Mouse (Mus musculus) forebrain, embryonic 16.5 days (tissue): Measurements from ENCODE around the gene Otud7b. TPM values are rescaled to one million over a fixed set of nuclear protein-coding genes. Genes with fewer than 3 reads are reported as not detected.
"Not testable (repeated sequence)": the region's sequence is repeated elsewhere in the genome, so short reads cannot be mapped to it uniquely, and the experiment has no call there.

Experiments used
- ATAC-seq: fragments of 200-750 bp; cut with Nextera tagmentation; 2 replicates; pipeline ENCODE4 v1.8.0; 2017; ENCODE audit warnings: mild to moderate bottlenecking, moderate library complexity
- H3K27ac ChIP-seq: fragments of 300-500 bp; sonication (generic); 2 replicates; pipeline ENCODE4 v1.5.1; 2014; ENCODE audit warnings: low read length, control low read depth
- H3K27me3 ChIP-seq: fragments of 300-500 bp; sonication (generic); replicated peaks from 2 replicates; pipeline ENCODE4 v1.6.1; 2014; ENCODE audit warnings: low read length; ENCODE audit not compliant: control insufficient read depth, insufficient read depth
- H3K36me3 ChIP-seq: fragments of 300-500 bp; sonication (generic); 2 replicates; pipeline ENCODE4 v1.6.1; 2014; ENCODE audit not compliant: control insufficient read depth, insufficient read depth
- H3K4me1 ChIP-seq: fragments of 300-500 bp; sonication (generic); replicated peaks from 2 replicates; pipeline ENCODE4 v1.6.1; 2014; ENCODE audit warnings: low read length; ENCODE audit not compliant: control insufficient read depth, insufficient read depth
- H3K4me2 ChIP-seq: fragments of 300-500 bp; sonication (generic); 2 replicates; pipeline ENCODE4 v1.6.1; 2014; ENCODE audit warnings: mild to moderate bottlenecking, low read length, control low read depth
- H3K4me3 ChIP-seq: fragments of 300-500 bp; sonication (generic); replicated peaks from 2 replicates; pipeline ENCODE4 v1.5.1; 2014; ENCODE audit warnings: mild to moderate bottlenecking, low read length, control low read depth
- H3K9ac ChIP-seq: fragments of 300-500 bp; sonication (generic); replicated peaks from 2 replicates; pipeline ENCODE4 v1.6.1; 2014; ENCODE audit warnings: low read depth, low read length, control low read depth
- H3K9me3 ChIP-seq: fragments of 300-500 bp; sonication (generic); 2 replicates; pipeline ENCODE4 v1.6.1; 2016; ENCODE audit warnings: low read length; ENCODE audit not compliant: control insufficient read depth
- WGBS: fragments of 180-500 bp; shearing (Covaris S2); extraction: QIAGEN DNeasy Blood & Tissue Kit; methylation state at CpG from one replicate; pipeline ENCODE4 v1.1.7; 2014; 5-methylcytosine and 5-hydroxymethylcytosine counted together
- polyA plus RNA-seq: library from polyadenylated mRNA; unstranded; fragments of >200 nt; fragmentation: Nextera tagmentation; extraction: Ambion mirVana; gene quantifications from 2 replicates; pipeline ENCODE4 v1.2.1, GENCODE M21; 2015

Otud7b gene
- polyA plus RNA-seq, 1 experiment from 2014 or later, result 8.8 TPM

DNA sequence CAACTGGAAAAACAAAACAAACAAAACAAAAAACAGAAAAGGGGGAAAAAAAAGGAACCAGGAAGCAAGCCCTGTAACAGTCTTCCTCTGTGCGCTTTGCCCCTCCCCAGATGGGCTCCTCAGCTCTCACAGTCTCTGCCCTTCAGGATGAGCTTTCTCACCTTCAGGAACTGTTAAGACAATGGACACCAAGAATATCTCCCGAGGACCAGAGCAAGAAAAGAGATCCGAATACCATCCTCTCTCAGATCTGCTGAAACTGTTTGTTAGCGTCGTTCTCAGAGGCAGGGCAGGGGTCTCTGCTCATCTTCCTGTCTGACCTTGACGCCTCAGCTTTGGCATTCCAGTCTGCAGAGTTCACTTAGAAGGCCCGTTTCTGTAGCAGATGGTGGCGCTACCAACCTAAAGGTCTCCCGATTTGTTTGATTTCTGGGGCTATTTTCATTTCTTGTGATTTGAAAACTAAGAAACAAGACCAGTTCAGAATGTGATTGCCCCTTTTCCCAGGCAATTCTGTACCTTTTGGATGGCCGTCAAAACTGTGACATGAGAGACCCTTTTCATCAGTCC, 66.7 kb downstream of the Otud7b start:
- Histone ChIP-seq H3K36me3 (peaks cover 6% of the 10 kb centered on the region; the same call in 1 of the 2 replicates), H3K9ac (peak overlapping the region; percentile 92), H3K4me1 (peaks cover 35% of the 10 kb centered on the region), H3K27me3 (no peaks in the 10 kb centered on the region), H3K4me2 (peak overlapping the region; percentile 93), H3K27ac (peak overlapping the region; percentile 100), H3K9me3 (no peaks in the 10 kb centered on the region), H3K4me3 (peak overlapping the region; percentile 71)
- no peak for ATAC-seq
- WGBS, result 73% methylated on average over 10 of the region's 10 CpGs

DNA sequence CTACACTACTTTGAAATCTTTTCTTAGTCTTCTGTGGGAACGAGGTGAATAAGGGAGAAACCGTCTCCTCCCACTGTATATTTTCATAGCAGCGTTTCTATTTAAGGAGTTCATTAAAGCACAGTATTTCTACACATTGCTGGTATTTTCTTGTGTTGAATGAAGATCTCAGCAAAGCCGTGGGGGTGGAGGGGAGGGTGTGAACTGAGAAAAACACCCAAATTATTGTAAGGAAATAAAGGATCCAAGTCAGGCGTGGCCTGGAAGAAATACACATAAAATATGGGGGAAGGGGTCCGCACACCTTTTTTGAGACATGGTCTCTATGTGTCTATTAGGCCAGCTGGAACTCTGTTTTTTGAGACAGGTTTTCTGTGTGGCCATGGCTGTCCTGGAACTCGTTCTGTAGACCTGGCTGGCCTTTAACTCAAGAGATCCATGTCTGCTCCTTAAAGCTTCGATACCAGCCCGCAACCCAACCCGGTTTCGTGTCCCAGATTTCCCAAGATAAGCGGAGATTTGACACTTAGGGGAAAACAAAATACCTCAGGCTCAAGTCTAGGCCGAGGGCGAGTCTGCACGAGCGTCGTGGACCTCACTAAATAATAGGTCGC, 67.4 kb downstream of the Otud7b start:
- Histone ChIP-seq H3K9ac (peak overlapping the region; percentile 92), H3K27ac (peak overlapping the region; percentile 100), H3K4me2 (peak overlapping the region; percentile 93), H3K36me3 (peaks cover 6% of the 10 kb centered on the region; the same call in 1 of the 2 replicates), H3K4me3 (peak overlapping the region; percentile 71), H3K9me3 (no peaks in the 10 kb centered on the region), H3K27me3 (no peaks in the 10 kb centered on the region), H3K4me1 (peaks cover 35% of the 10 kb centered on the region)
- ATAC-seq, result peak; percentile 9
- WGBS, result 16% methylated on average over 18 of the region's 18 CpGs

DNA sequence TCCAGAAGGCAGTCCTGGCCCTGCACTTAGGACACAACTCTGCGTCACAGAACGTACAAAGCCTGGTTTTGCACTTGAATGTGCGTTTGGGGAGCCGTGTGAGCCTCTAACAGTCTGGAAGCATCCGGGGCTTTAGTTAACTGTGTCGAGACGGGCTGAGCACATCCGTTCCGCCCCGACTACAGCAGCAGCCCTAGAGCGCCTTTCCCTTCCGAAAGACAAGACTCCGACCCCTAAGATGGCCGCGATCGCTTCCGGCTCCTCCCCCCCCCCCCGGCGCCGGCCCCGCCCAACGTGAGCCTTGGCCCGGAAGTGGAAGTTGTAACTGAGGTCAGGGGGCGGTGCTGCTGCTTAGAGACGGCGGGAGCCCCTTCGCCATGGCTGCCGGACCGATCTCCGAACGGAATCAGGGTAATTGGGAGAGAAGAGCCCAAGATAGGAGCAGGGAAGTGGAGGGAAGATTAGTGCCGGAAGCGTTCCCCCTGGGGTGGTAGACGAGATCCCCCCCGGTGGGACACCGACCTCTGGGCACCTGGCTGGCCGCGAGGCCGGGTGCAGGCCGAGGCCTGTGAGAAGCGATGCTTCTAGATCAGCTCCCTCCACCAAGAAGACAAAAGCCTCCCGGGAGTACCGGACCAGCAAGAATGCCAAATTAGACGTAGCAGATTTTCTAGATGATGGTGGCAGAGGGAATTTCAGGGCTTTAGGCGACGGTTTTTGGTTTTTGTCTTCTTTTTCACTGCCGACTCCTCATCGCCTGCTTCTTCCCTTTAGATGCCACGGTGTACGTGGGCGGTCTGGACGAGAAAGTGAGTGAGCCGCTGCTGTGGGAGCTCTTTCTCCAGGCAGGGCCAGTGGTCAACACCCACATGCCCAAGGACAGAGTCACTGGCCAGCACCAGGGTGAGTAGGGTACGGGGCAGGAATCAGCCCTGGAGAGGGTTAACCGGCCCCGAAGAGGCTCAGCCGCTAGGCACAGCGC, 68.2 kb downstream of the Otud7b start, which contains the start of gene Sf3b4:
Gene Sf3b4 (plus strand): TSS at position 136 of the 982 bp plus-strand sequence.
- H3K9ac ChIP-seq, result peak within 1 kb of the TSS; percentile 92
- H3K9me3 ChIP-seq, result no peaks in the 10 kb centered on the region
- H3K36me3 ChIP-seq, result peaks cover 6% of the 10 kb centered on the region; the same call in 1 of the 2 replicates
- H3K4me2 ChIP-seq, result peak within 1 kb of the TSS; percentile 98
- WGBS, result under 1% methylated on average over 55 of the region's 58 CpGs
- peak; percentile 95 for ATAC-seq
- H3K27ac ChIP-seq, result peak within 1 kb of the TSS; percentile 100
- peak within 1 kb of the TSS; percentile 71 for H3K4me3 ChIP-seq
- peaks cover 35% of the 10 kb centered on the region for H3K4me1 ChIP-seq
- H3K27me3 ChIP-seq, result no peaks in the 10 kb centered on the region

DNA sequence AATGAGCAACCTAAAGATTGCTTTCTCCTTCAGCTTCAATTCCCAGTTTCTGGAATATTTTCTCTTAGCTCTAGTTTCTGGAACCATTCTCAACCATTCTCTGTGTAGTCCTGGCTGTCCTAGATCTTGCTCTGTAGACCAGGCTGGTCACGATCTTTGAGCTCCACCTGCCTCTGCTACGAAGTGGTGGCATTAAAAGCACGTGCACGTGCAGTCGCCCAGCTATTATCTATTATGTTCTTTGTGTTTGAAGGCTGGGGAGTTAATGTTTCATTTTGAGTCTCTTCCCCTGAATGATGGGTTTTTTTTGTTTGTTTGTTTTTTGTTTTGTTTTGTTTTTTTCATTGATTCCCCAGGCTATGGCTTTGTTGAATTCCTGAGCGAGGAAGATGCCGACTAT, 68.9 kb downstream of the Otud7b start:
- H3K4me2 ChIP-seq, result peak overlapping the region; percentile 98
- peaks cover 9% of the 10 kb centered on the region for H3K36me3 ChIP-seq
- H3K4me3 ChIP-seq, result peak overlapping the region; percentile 71
- H3K27ac ChIP-seq, result no peak overlapping the region
- no peaks in the 10 kb centered on the region for H3K9me3 ChIP-seq
- WGBS, result 34% methylated on average over 7 of the region's 7 CpGs
- peak overlapping the region; percentile 82 for H3K9ac ChIP-seq
- no peaks in the 10 kb centered on the region for H3K27me3 ChIP-seq
- peaks cover 35% of the 10 kb centered on the region for H3K4me1 ChIP-seq
- ATAC-seq, result no peak

DNA sequence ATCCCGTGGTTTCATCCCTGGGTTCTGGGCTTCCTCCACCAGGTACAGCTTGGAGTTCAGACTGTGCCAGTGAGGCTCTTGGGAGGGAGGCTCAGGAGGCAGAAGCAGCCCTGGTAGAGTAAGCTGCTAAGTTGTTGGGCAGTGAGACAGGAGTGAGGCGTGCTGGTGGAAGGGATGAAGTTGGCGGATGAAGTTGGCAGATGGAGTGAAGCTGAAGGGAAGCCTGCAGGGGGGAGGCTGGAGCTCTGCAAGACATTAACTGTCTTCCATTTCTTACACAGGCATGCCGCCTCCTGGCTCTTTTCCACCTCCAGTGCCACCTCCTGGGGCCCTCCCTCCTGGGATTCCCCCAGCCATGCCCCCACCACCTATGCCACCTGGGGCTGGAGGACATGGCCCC, 69.7 kb downstream of the Otud7b start:
- not testable (repeated sequence) for H3K4me3 ChIP-seq, H3K9me3 ChIP-seq, H3K4me2 ChIP-seq, H3K27ac ChIP-seq, H3K27me3 ChIP-seq, ATAC-seq, H3K9ac ChIP-seq
- Histone ChIP-seq H3K36me3 (peaks cover 11% of the 10 kb centered on the region), H3K4me1 (peaks cover 35% of the 10 kb centered on the region)
- 68% methylated on average over 4 of the region's 4 CpGs for WGBS

DNA sequence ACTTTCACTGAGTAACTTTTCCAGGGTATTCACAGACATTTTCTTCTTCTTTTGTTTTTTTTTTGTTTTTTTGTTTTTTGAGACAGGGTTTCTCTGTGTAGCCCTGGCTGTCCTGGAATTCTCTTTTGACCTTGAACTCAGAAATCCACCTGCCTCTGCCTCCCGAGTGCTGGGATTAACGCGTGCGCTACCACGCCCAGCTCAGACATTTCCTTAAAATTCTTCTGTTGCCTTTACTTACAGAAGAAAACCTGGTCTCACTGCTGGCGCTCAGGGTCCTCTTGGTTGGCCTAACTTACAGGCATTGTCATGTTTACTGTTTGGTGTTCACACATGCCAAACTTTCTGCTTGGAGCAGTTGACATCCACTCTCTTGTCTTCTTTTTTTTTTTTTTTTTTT, 70.9 kb downstream of the Otud7b start:
- H3K36me3 ChIP-seq, result peaks cover 11% of the 10 kb centered on the region
- no peak overlapping the region for H3K4me3 ChIP-seq
- H3K4me1 ChIP-seq, result peaks cover 33% of the 10 kb centered on the region
- no peaks in the 10 kb centered on the region for H3K27me3 ChIP-seq
- no peak overlapping the region for H3K9ac ChIP-seq
- H3K9me3 ChIP-seq, result no peaks in the 10 kb centered on the region
- no peak overlapping the region for H3K27ac ChIP-seq
- H3K4me2 ChIP-seq, result no peak overlapping the region
- WGBS, result 94% methylated on average over 6 of the region's 6 CpGs
- ATAC-seq, result no peak

DNA sequence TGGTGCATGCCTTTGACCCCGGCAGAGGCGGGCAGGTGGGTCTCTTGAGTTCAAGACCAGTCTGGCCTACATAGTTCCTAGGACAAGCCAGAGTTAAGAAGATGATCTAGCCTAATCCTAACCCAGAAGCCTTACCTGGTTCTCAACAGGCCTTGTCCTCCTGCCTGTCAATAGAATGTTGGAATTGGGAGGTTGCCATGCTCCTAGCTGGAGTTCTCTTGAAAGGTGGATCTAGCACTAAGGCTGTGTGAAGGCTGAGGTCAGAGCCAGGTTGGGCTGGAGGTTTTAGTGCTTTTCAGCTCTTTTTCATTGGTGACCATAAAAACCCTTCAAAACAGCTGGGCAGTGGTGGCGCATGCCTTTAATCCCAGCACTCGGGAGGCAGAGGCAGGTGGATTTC, 74.1 kb downstream of the Otud7b start:
- Histone ChIP-seq H3K4me1 (peaks cover 28% of the 10 kb centered on the region), H3K9me3 (no peaks in the 10 kb centered on the region), H3K4me2 (no peak overlapping the region), H3K27me3 (no peaks in the 10 kb centered on the region), H3K4me3 (no peak overlapping the region), H3K27ac (no peak overlapping the region), H3K36me3 (peaks cover 11% of the 10 kb centered on the region), H3K9ac (no peak overlapping the region)
- ATAC-seq, result no peak
- WGBS, result 90% methylated on average over 4 of the region's 4 CpGs

DNA sequence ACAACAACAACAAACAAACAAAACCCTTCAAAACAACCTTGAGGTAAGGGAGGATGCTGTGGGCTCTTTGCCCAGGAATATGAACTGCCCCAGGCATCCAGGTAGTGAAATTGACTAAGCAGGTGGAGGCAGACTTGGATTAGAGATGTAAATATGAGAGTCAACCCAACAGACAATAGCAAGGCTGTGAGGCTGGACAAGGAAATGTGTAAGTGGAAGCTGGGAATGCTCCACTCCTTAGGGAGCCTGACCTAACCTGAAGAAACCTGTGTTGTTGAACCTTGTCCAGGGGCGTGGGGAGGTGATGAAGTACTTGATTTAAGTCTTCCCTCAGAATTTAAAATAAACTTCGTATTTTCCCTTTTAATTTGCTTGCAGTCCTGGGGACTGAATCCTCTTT, 74.6 kb downstream of the Otud7b start:
- H3K27ac ChIP-seq, result no peak overlapping the region
- 96% methylated on average over 2 of the region's 2 CpGs for whole genome bisulfite sequencing
- no peak overlapping the region for H3K4me2 ChIP-seq
- no peak for ATAC-seq
- H3K9me3 ChIP-seq, result no peaks in the 10 kb centered on the region
- no peaks in the 10 kb centered on the region for H3K27me3 ChIP-seq
- no peak overlapping the region for H3K9ac ChIP-seq
- peaks cover 24% of the 10 kb centered on the region for H3K4me1 ChIP-seq
- H3K4me3 ChIP-seq, result no peak overlapping the region
- H3K36me3 ChIP-seq, result peaks cover 11% of the 10 kb centered on the region

DNA sequence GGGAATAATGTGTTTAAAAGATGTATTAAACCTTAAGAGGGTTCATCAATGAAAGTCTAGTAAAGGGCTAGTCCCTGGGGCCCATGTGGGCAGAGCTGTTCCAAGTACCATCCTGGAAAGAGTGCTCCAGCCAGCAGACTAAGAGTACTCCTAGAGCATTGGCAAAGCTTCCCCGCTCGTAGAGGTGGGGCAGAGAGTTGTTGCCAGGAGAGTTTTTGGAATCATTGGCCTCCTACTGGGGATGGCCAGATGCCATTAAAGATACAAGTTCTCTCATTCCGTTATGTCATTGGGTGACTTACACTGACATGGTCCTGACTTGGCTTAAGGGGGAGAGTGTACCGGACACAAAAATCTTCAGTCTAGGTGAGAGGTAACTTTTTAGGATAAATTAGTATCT, 75.2 kb downstream of the Otud7b start:
- WGBS, result 58% methylated on average over 4 of the region's 4 CpGs

More for the DNA sequence above, 75.2 kb downstream of the Otud7b start:
- Histone ChIP-seq H3K27me3 (no peaks in the 10 kb centered on the region), H3K9ac (no peak overlapping the region), H3K27ac (no peak overlapping the region), H3K4me3 (no peak overlapping the region), H3K4me2 (no peak overlapping the region), H3K36me3 (peaks cover 8% of the 10 kb centered on the region), H3K9me3 (no peaks in the 10 kb centered on the region), H3K4me1 (peaks cover 18% of the 10 kb centered on the region)
- no peak for ATAC-seq
